Mouse (Mus musculus) cerebellum, adult 2 months (tissue): ENCODE measurements around the gene Tmem221.

Experiments
- CTCF ChIP-seq: fragments of 200-500 bp; IDR thresholded peaks from 2 replicates; pipeline ENCODE4 v1.5.1; 2011; ENCODE audit warnings: low read depth, mild to moderate bottlenecking, control low read depth, low read length, moderate library complexity, borderline replicate concordance; ENCODE audit not compliant: insufficient read depth
- POLR2A ChIP-seq: fragments of 200-500 bp; IDR thresholded peaks from 2 replicates; pipeline ENCODE4 v1.6.1; 2011; ENCODE audit warnings: low read length, control low read depth, borderline replicate concordance; ENCODE audit not compliant: insufficient read depth

GRCm38 (mm10) chr8:71579009-71579408 lies 20.3 kb upstream of the Tmem221 start:
- TF ChIP-seq CTCF (no peak), POLR2A (no peak)
